Mouse (Mus musculus): ENCODE measurements around the gene D5Ertd579e.
A peak's percentile ranks its signal among the peaks of the same experiment; 100 is the strongest.

Gene D5Ertd579e

GRCm38 (mm10) chr5:36602028-36602427 lies 93.8 kb downstream of the D5Ertd579e start:
- DNase-seq = no peak

- DNase-seq = no peak
Observed at GRCm38 (mm10) chr5:36601492-36601891, 94.3 kb downstream of the D5Ertd579e start.

DNA sequence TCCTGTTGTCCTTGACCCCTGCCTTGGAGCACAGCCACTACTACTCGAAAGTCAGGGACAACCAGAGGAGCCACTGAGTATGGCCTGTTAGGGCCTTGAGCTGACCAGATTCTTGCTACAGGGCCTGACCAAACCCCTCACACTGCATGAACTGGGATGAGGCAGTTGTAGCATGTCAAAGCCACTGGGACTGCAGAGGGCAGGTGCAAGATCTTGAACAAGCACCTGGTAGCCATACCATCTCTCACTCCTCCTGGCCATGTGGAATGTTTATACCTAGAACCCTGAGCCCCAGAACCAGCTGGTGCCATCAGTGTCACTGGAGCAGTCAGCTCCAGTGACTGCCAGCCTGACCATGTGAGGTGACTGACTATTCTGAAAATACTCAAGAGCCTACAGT lies 96.9 kb downstream of the D5Ertd579e start:
- DNase-seq = no peak

- DNase-seq = peak; percentile 52 to 69
Observed at GRCm38 (mm10) chr5:36597653-36598052, 98.2 kb downstream of the D5Ertd579e start.

GRCm38 (mm10) chr5:36596225-36596624 lies 99.6 kb downstream of the D5Ertd579e start:
- DNase-seq = no peak

DNA sequence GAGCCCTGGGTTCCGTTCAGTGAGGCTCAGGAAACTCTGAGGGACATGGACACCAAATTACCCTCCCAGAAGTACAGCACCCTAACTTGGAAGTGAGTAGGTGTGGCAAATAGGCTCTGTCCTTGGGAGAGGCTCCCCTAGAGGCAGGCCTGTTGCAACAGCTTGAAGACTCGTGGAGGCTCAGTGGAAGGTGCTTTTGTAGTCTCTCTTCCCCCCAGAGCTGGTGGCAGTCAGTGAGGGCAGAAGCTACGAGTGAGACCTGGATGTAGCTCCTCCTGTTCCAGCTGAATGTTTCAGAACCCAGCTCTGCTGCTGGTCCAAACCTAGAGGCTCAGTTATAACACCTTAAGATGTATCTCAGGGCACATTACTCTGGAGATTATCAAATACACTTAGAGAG lies 100.7 kb downstream of the D5Ertd579e start:
- no peak for DNase-seq

DNA sequence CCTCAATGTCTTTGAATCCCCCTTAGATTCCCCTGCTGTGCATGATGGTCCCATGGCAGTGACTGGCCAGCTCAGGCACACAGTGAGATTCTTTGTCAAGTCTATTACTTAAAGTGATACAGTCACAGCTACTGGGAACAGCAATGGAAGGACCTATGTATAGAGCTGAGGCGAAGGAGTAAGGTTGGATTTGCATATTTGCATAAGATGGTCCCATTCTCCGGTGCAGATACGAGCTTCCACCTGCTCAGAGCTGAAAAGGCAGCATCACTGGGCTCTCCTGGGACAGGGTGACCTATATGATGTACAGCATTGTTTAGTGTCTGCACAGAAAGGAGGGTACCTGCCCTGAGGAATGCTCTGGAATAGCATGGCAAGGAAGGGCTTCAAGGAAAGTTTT lies 101.5 kb downstream of the D5Ertd579e start:
- DNase-seq = no peak

DNA sequence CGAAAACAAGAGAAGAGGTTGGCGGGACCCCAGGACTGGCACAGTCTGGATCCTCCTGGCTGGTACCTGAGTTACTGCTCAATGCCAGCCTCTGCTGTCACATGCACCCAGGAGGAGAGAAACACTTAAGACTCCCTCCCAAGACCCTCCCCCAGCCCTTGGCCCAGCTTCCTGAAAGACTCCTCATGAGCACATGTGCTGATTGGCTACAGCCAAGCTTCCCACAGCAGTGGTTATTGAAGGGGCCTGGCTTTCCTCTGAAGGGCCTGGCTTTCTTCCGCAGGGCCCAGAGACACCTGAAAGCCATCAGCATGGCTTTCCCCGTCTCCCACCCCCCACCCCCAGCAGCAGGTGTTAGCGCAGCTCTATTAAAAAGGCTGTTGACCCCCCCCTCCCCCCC lies 102.6 kb downstream of the D5Ertd579e start, which contains the start of gene Tbc1d14:
Gene Tbc1d14, minus strand, starts transcription at position 101 of the 400 bp plus-strand sequence.
- DNase-seq = no peak

DNA sequence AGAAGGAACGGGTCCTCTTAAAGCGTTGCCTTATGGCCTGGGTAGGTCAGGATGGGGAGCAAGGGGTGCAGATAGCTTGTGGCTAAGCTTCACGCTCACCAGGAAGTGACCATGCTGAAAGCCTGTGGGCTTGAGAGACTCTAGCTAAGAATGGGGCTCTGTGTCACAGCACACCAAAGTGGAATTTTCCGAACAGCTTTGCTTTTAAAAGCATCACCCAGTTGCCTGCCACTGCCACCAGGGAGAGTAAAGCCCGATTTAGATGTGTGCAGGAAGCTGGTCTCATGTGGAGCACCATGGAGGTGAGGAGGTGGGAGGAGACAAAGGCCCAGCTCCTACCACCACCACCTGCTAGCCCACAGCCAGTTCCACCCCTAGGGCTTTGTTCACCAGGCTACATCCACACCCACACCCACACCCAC lies 105.3 kb downstream of the D5Ertd579e start:
- no peak for DNase-seq

DNA sequence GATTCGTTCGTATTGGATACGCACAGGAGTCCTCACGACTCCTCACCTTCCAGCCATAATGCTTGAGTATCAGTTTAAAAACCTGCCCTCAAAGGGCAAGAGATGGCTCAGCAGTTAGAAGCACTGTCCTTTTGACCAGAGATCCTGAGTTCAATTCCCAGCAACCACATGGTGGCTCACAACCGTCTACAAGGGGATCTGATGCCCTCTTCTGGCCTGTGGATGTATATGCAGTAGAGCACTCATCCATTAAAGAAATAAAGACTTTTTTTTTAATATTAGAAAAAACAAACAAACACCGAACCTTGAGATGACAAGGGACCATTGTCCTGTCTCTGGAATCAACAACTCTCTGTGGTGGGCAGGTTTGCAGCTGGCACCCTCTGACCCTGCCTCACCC lies 111.5 kb downstream of the D5Ertd579e start:
- no peak for DNase-seq

DNA sequence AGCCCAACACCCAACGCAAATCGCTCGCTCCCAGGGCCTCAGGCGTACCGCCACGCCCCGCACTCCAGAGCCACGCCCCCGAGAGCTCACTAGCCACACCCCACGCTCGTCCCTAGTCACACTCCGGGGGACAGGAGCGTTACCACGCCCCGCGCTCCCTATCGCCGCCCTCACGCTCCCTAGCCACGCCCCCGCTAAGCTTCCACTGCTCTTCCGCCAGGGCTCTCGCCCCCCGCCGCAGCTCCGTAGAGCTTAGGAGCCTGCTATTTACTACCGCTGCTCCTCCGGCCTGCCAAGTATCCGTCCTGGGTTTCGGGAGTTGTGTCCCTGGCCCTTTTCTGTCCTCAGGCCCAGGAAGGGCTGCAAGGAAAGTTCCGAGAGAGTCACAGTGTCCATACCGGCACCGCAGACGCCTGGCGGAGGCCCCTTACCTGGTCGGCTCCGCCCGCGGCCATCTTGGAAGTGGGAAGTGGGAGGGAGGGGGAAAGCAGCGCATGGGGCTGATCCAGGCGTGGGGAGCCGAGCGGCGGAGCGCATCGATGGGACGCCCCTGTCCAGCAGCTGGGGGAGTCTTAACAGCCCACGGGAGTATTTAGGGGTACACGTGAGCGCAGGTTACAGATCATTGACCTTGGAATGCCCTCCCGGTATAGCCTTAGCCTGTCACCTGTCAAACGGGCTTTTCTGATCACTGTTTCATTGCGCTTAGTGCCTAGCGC lies 113.7 kb downstream of the D5Ertd579e start:
- peak; percentile 100 for DNase-seq

- DNase-seq = no peak
Observed at GRCm38 (mm10) chr5:36581259-36581923, 114.4 kb downstream of the D5Ertd579e start.

GRCm38 (mm10) chr5:36579967-36580366 lies 115.9 kb downstream of the D5Ertd579e start:
- DNase-seq = no peak

DNA sequence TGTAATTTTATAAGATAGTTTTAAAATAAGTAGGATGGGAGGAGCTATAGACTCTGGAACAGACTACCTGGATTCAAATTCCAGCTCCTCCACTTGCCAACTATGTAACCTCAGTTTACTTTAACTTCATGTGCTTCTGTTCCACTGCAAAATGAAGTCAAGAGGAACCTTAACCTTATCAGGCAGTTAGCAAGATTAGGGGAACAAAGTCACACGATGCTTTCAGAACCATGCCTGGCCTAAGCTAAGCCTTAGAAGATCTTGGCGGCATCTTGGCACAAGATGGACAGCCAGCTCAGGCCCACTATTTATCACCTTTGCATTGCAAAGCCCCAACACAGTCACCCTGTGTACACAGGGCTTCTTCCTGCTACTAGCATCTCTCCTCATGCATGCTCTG lies 116.8 kb downstream of the D5Ertd579e start:
- DNase-seq = no peak

GRCm38 (mm10) chr5:36576457-36576856 lies 119.4 kb downstream of the D5Ertd579e start:
- no peak for DNase-seq

DNA sequence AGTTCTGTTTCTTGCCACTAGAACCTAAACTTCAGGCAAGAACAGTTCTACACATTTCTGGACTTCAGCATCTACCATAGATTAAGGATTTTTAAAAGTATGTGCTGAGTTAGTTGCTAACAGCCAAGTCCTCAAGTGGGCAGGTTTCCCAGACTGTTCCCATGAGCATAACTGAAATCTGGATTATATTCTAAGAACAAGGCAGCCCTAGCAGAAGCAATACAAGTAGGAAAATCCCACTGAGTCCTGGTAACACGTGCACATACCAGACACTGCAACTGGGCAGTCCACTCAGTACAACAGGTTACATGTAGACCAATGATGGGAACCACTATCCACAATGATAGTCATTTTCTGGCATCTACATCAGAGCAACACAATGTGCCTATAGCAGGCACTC lies 120.1 kb downstream of the D5Ertd579e start:
- peak in 1 of 2 experiments; percentile 58 for DNase-seq

- DNase-seq = peak; percentile 91 to 94
Observed at GRCm38 (mm10) chr5:36575227-36575626, 120.6 kb downstream of the D5Ertd579e start.

GRCm38 (mm10) chr5:36574147-36574870 lies 121.5 kb downstream of the D5Ertd579e start:
- peak; percentile 46 to 61 for DNase-seq

GRCm38 (mm10) chr5:36573354-36573753 lies 122.5 kb downstream of the D5Ertd579e start:
- DNase-seq = no peak

DNA sequence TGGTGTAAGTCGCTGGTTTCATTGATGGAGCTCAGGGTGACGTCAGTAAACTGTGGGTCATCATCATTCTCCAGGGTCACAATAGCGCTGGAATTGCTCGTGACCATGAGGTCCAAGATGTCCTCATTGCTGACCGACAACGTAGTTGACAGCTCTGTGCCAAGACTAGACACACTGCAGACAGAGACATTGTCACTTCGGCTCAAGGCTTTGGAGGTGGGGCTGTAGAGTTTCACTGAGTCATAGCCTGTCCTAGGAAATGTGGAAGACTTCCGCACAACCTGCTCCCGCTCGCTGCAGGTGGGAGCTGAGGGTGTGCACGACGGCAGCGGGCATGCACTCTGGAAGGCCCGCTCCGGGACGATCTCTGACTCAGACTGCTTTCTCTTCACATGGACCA lies 124.5 kb downstream of the D5Ertd579e start:
- DNase-seq = no peak

- DNase-seq = peak; percentile 55 to 84
Observed at GRCm38 (mm10) chr5:36570546-36571245, 125.1 kb downstream of the D5Ertd579e start.

- no peak for DNase-seq
Observed at GRCm38 (mm10) chr5:36570098-36570497, 125.7 kb downstream of the D5Ertd579e start.

- DNase-seq = peak; percentile 82 to 92
Observed at GRCm38 (mm10) chr5:36568118-36568517, 127.7 kb downstream of the D5Ertd579e start.

Measured in kidney, postnatal 25 days (tissue).